ENCODE assay signal across 16 mouse cellular contexts in genomic region chr15:86590896-86591295, GRCm38 (mm10).
DNase-seq lines count a peak whose midpoint lies in the region; ATAC-seq and TF ChIP-seq lines count a peak whose summit lies in the region.
"Had no signal": no experiment of that assay in that cellular context is flagged by ENCODE, and none has a peak within 500 bp of the region (broad histone marks: within the 10 kb centered on the region; RNA-seq: fewer than 3 reads in every experiment).

No protein-coding gene starts in this region.

- H3K4me3 ChIP-seq in heart, postnatal 0 days (ENCODE audit: low read depth, low read length): no peak overlapping the region
- no peak overlapping the region for H3K4me3 ChIP-seq in heart, embryonic 10.5 days
- no peak overlapping the region for H3K4me3 ChIP-seq in left cerebral cortex, adult 2 months
- H3K4me3 ChIP-seq in CH12.LX (replicated peaks in 1 of 3; ENCODE audit: low read depth in 2 of 3, low read length in 2 of 3, poor library complexity in 1 of 3): no peak overlapping the region
- H3K4me3 ChIP-seq: embryonic facial prominence, embryonic 12.5 days; limb, embryonic 10.5 days; liver, embryonic 12.5 days had no signal

- H3K9ac ChIP-seq in heart, postnatal 0 days (replicated peaks; ENCODE audit: low read depth, low read length): no peak overlapping the region
- no peak overlapping the region for H3K9ac ChIP-seq in CH12.LX (ENCODE audit: insufficient read depth, low read depth)
- H3K9ac ChIP-seq: embryonic facial prominence, embryonic 12.5 days; liver, embryonic 12.5 days had no signal

- H3K27me3 ChIP-seq in heart, postnatal 0 days (ENCODE audit: control insufficient read depth, insufficient read depth, low read length): no peaks in the 10 kb centered on the region
- H3K27me3 ChIP-seq in heart, embryonic 10.5 days (ENCODE audit: insufficient read depth, poor library complexity, severe bottlenecking): peaks cover 10% of the 10 kb centered on the region; the same call in 1 of the 2 replicates
- H3K27me3 ChIP-seq in CH12.LX (replicated peaks): peaks cover 7% of the 10 kb centered on the region
- H3K27me3 ChIP-seq: embryonic facial prominence, embryonic 12.5 days; liver, embryonic 12.5 days had no signal

- WGBS in heart, postnatal 0 days: 60% methylated on average over 5 of the region's 5 CpGs
- 67% methylated on average over 5 of the region's 5 CpGs for WGBS in heart, embryonic 10.5 days

- peak; percentile 26 for TF ChIP-seq CTCF in heart, postnatal 0 days (IDR thresholded peaks at IDR 0.05; ENCODE audit: low read depth)
- TF ChIP-seq CTCF in left cerebral cortex, adult 2 months (IDR thresholded peaks at IDR 0.05): peak; percentile 44
- TF ChIP-seq CTCF in CH12.LX (conservative IDR thresholded peaks at IDR 0.05 in 1 of 2, IDR thresholded peaks at IDR 0.05 in 1 of 2; ENCODE audit: low read depth in 2 of 2, low read length in 2 of 2): peak in 1 of 2 experiments; percentile 26; a peak in 1 of 4 replicates

- no peaks in the 10 kb centered on the region for H3K36me3 ChIP-seq in heart, postnatal 0 days (replicated peaks; ENCODE audit: control insufficient read depth, insufficient read depth, low read length)
- H3K36me3 ChIP-seq in heart, embryonic 10.5 days: no peaks in the 10 kb centered on the region
- no peaks in the 10 kb centered on the region for H3K36me3 ChIP-seq in CH12.LX (replicated peaks in 1 of 2; ENCODE audit: control insufficient read depth in 1 of 2, insufficient read depth in 1 of 2, low read length in 1 of 2)
- H3K36me3 ChIP-seq: embryonic facial prominence, embryonic 12.5 days; limb, embryonic 10.5 days; liver, embryonic 12.5 days had no signal

- no peak for TF ChIP-seq POLR2A in CH12.LX (IDR thresholded peaks at IDR 0.05; ENCODE audit: low read depth, low read length)

- H3K9me3 ChIP-seq in heart, postnatal 0 days (replicated peaks; ENCODE audit: control insufficient read depth, low read length): no peaks in the 10 kb centered on the region
- H3K9me3 ChIP-seq in heart, embryonic 10.5 days: no peaks in the 10 kb centered on the region
- no peaks in the 10 kb centered on the region for H3K9me3 ChIP-seq in CH12.LX (replicated peaks; ENCODE audit: low read length)
- H3K9me3 ChIP-seq: embryonic facial prominence, embryonic 12.5 days; limb, embryonic 10.5 days; liver, embryonic 12.5 days had no signal

- intact Hi-C loops in left cerebral cortex, adult 2 months (cut with DNase I): no loop called here

- peak; percentile 30 for TF ChIP-seq RAD21 in CH12.LX (IDR thresholded peaks at IDR 0.05; ENCODE audit: low read depth, low read length)

- no peak for ATAC-seq in heart, postnatal 0 days (ENCODE audit: insufficient read depth, low read depth)
- no peak for ATAC-seq in megakaryocyte-erythroid progenitor cell, adult 5-6 weeks (replicated peaks; ENCODE audit: low FRiP score, low TSS enrichment, poor library complexity, severe bottlenecking)
- ATAC-seq: CD4-positive, CD25-positive, alpha-beta regulatory T cell, adult 4 months; hindbrain, embryonic 16.5 days; liver, embryonic 12.5 days had no signal

- no peak for DNase-seq in heart, postnatal 0 days (ENCODE audit: low spot score)
- no peak for DNase-seq in heart, embryonic 10.5 days (ENCODE audit: low spot score)
- peak in 1 of 2 experiments; percentile 13 for DNase-seq in left cerebral cortex, adult 2 months (ENCODE audit: extremely low spot score in 1 of 2, low spot score in 2 of 2)
- no peak for DNase-seq in left cerebral cortex, adult 11 months (ENCODE audit: low spot score)
- no peak for DNase-seq in CH12.LX (ENCODE audit: extremely low read depth)
- DNase-seq in brain, adult 2 months (ENCODE audit: low read depth, low spot score): peak; percentile 52
- DNase-seq: kidney, adult 8-10 months; lung, postnatal 10 days; right cerebral cortex, postnatal 25 days; thymus, adult 2 months had no signal

- no peak overlapping the region for H3K27ac ChIP-seq in heart, postnatal 0 days (ENCODE audit: low read depth)
- no peak overlapping the region for H3K27ac ChIP-seq in heart, embryonic 10.5 days
- H3K27ac ChIP-seq in left cerebral cortex, adult 2 months: no peak overlapping the region
- H3K27ac ChIP-seq in CH12.LX (ENCODE audit: insufficient read depth, low read depth): no peak overlapping the region
- H3K27ac ChIP-seq: embryonic facial prominence, embryonic 12.5 days; limb, embryonic 10.5 days; liver, embryonic 12.5 days had no signal

- H3K4me2 ChIP-seq in heart, postnatal 0 days (ENCODE audit: low read depth, low read length): no peak overlapping the region
- no peak overlapping the region for H3K4me2 ChIP-seq in CH12.LX (ENCODE audit: insufficient read depth, low read depth, poor library complexity, severe bottlenecking)
- H3K4me2 ChIP-seq: embryonic facial prominence, embryonic 12.5 days; liver, embryonic 12.5 days had no signal

- dilution Hi-C loops in CH12.LX (cut with MboI; ENCODE audit: extremely low pct_ligation_motif_present, extremely low pct_unique_long_range_greater_than_20kb, low sequenced_read_pairs): no loop called here

- TF ChIP-seq EP300 in heart, postnatal 0 days (IDR thresholded peaks at IDR 0.05; ENCODE audit: low read depth): no peak
- TF ChIP-seq EP300 in CH12.LX (IDR thresholded peaks at IDR 0.05; ENCODE audit: low read length): no peak

- H3K4me1 ChIP-seq in heart, postnatal 0 days (ENCODE audit: control insufficient read depth, insufficient read depth): no peaks in the 10 kb centered on the region
- H3K4me1 ChIP-seq in heart, embryonic 10.5 days: no peaks in the 10 kb centered on the region
- H3K4me1 ChIP-seq in CH12.LX (ENCODE audit: control insufficient read depth in 1 of 2, insufficient read depth in 2 of 2): peaks cover 2 to 10% of the 10 kb centered on the region in 2 experiments; a peak in 3 of 4 replicates
- H3K4me1 ChIP-seq: embryonic facial prominence, embryonic 12.5 days; liver, embryonic 12.5 days had no signal

- no peaks in the 10 kb centered on the region for H3K79me2 ChIP-seq in CH12.LX (replicated peaks; ENCODE audit: control insufficient read depth, extremely low read depth, insufficient read depth, poor library complexity, severe bottlenecking)

- in situ Hi-C loops in CH12.LX (cut with MboI; ENCODE audit: low pct_ligation_motif_present, low pct_unique_long_range_greater_than_20kb, low sequenced_read_pairs): no loop called here

TF ChIP-seq in CH12.LX, 34 proteins besides CTCF, POLR2A, EP300 and RAD21:
- TF ChIP-seq RCOR1 (conservative IDR thresholded peaks at IDR 0.05; ENCODE audit: low read depth, low read length) (no peak), MXI1 (IDR thresholded peaks at IDR 0.05; ENCODE audit: low read depth, low read length) (no peak), ELF1 (IDR thresholded peaks at IDR 0.05; ENCODE audit: low read depth, low read length) (no peak), GABPA (IDR thresholded peaks at IDR 0.05; ENCODE audit: insufficient replicate concordance, low read depth, low read length) (no peak), KAT2A (IDR thresholded peaks at IDR 0.05; ENCODE audit: insufficient replicate concordance, low read length) (no peak), MAZ (IDR thresholded peaks at IDR 0.05; ENCODE audit: low read depth, low read length) (no peak), MAFK (IDR thresholded peaks at IDR 0.05; ENCODE audit: insufficient replicate concordance, low read length) (no peak), ETS1 (conservative IDR thresholded peaks at IDR 0.05; ENCODE audit: low read depth, low read length) (no peak), BHLHE40 (IDR thresholded peaks at IDR 0.05; ENCODE audit: low read depth, low read length) (no peak), SMC3 (IDR thresholded peaks at IDR 0.05; ENCODE audit: low read depth, low read length) (no peak)
